Mouse (Mus musculus) embryonic stem cell, embryonic (primary cell): ENCODE measurements around the gene Tenm4.

Source experiments
- CTCF ChIA-PET, 4 experiments: fragments of 300-600 bp in 2 of 4; fragments of 350-600 bp in 2 of 4; sonication (Branson Sonifier 250); formaldehyde crosslinking; loops; one replicate each; lab custom pipeline; 2022; ENCODE audit warnings: inconsistent platforms in 2 of 4; lab: Charles Lee
- POLR2A ChIA-PET, 4 experiments: fragments of 300-600 bp in 2 of 4; fragments of 350-600 bp in 2 of 4; sonication (Branson Sonifier 250); formaldehyde crosslinking; loops; one replicate each; lab custom pipeline; 2022; ENCODE audit warnings: antibody characterized with exemption in 4 of 4, inconsistent platforms in 1 of 4; lab: Charles Lee

Gene Tenm4

DNA sequence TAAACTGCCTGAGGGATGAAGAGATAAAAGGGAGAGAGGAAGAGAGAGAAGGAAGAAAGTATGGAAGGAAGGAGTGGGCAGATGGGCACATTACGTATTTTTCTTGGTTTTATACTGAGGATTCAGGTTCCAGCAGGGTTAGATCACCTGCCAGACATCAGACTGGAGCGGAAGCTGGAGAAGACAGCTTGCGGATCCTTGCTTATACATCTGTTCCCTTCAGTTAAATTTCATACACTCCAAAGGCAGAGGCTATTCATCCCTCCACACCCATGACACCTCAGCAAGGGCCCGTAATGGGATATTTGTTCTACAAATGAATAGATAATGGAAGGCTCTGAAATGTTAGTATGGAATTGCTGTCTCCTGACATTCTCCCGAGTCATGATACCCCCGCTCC, 655.6 kb downstream of the Tenm4 start:
- ChIA-PET CTCF (interaction anchor here in 1 of 4 experiments (0.7 kb wide), 1 partner anchor 63 kb away, joined by 3 read pairs; no protein-coding TSS in a partner anchor), POLR2A (interaction anchor here in 2 of 4 experiments (0.5 to 1.0 kb wide), 3 partner anchors 36 to 303 kb away, joined by 3 to 4 read pairs (median 3); no protein-coding TSS in a partner anchor)

DNA sequence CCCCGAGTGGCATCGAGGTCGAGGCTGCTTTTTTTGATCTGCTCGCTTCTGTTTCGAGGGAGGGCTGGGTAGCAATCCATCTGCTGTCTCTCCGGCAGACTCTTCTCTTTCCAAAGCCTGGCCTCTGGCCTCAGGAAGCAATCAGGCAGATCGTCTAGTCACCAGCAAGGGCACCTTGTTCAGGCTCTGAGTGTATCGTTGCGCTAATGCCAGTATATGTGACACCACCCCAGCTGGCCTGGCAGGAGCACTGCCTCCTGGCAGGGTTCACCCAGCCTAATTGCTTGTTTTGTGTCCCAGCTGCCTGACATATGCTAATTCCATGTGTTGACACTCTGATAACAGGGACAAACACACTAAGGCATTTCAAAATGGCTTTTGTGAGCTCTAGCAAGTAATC, 661.5 kb downstream of the Tenm4 start:
- CTCF ChIA-PET, result no interaction called here
- POLR2A ChIA-PET, result interaction anchor here in 1 of 4 experiments (1.0 kb wide), 1 partner anchor 11 kb away, joined by 4 read pairs; no protein-coding TSS in a partner anchor

DNA sequence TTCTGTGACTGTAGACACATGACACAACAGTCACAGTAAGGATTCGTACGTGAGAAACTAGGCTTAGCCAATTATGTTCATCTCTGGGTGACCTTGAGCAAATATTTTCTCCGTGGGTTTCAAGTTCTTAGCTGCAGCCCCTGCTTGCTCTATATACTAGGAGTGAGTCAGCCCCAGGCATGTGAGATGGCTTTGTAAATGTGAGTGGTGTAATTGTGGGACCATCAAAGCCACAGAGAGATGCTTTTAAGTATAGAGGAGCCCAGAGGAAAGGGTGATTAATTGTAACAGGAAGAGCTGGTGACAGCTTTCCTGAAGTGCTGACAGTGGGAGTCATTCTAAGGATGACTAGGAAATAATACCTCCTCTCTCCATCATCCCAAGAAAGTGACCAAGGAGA, 662.0 kb downstream of the Tenm4 start:
- POLR2A ChIA-PET, result no interaction called here
- CTCF ChIA-PET, result no interaction called here

DNA sequence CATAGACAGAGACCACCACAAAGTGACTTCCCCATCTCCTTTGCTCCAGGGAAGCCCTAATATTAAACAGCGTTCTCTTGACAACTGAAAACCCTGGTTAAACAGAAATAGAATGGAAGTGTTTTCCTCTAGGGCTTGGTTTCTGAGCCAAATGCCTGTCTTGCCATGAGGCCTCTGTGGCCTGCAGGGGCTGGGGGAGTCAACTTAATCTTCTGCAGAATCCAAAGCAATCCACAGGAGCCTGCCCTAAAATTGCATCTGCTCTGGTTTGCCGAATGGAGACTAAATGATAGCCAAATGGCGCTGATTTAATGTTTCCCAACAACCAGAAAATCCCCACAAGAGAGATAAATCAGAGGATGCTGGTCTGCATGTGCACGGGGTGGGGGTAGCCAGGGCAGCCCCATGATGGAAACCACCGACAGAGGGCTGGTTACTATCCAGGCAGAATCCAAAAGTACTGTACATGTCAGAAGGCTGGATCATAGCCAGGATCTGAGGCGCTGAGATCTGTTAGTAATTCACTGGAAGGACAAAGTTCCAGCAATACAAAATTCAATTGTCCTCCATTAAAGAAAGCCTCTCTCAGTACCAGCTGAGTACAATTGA, 663.7 kb downstream of the Tenm4 start:
- CTCF ChIA-PET, result no interaction called here

DNA sequence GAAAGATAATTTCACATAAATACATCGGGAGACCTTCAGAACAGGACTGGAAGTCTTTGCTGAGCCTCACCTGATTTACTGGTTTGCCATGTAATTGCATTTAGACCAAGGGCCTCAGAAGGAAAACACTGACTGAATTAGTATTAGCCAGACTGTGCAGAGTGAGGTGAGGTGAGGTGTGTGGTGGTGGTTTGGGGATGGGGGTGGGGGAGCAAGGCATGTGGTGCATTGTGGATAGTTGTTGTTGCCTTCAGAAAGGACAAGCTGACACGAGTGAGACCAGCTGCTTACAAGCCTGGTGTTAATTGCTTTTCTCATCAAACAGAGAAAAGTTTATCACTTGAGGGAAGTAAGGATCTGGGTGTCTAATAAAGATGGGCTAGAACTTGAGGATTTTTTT, 664.3 kb downstream of the Tenm4 start:
- ChIA-PET POLR2A (no interaction called here), CTCF (no interaction called here)

More for the DNA sequence above, 663.7 kb downstream of the Tenm4 start:
- POLR2A ChIA-PET, result no interaction called here

DNA sequence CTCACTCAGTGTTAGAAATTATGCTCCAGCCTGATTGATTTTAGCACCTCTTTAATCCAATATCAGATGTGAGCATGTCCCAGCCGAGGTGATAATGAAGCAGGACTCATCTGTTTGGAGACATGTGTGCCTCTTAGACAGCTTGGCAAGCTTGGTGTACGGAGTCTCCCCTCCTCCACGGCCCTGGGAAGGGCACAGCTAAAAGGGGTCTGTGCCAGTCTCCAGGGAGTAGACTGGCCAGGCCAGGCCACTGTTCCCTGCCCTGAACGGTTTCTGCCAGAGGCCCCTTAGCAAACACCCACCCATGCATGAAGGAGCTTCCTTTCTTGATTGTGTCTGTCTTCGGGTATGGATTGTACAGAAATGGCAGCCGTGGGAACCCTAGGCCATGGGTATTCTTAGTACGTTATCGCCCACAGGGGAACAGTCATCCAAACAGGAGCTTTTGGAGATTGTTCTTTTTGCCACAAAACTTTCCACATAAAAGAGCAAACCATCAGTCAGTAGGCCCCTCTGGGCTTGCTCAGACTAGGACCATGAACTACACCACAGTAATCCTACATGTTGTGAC, 667.3 kb downstream of the Tenm4 start:
- ChIA-PET CTCF (no interaction called here), POLR2A (interaction anchor here in 1 of 4 experiments (0.6 to 0.9 kb wide), 2 partner anchors 23 to 112 kb away, joined by 3 read pairs; no protein-coding TSS in a partner anchor)

DNA sequence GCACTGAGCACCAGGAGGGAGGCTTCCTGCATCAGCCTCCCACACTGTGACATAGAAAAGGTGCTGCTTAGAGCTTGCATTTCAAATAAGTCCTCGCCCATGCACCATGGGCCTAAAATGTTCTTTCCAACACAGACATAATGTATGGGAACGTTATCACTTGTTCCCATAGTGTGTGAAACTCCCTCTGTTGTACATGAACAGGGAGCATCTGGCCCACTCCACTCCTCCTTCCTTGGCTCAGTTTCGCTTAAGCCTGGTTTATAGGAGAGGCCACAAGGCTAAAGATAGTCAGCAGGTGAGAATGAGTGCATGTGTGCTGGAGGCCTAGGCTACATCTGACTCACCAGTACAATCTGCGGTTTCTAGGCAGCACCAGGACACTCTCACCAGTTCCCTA, 667.9 kb downstream of the Tenm4 start:
- ChIA-PET POLR2A (interaction anchor here in 1 of 4 experiments (0.6 kb wide), 1 partner anchor 24 kb away, joined by 3 read pairs; no protein-coding TSS in a partner anchor), CTCF (no interaction called here)

DNA sequence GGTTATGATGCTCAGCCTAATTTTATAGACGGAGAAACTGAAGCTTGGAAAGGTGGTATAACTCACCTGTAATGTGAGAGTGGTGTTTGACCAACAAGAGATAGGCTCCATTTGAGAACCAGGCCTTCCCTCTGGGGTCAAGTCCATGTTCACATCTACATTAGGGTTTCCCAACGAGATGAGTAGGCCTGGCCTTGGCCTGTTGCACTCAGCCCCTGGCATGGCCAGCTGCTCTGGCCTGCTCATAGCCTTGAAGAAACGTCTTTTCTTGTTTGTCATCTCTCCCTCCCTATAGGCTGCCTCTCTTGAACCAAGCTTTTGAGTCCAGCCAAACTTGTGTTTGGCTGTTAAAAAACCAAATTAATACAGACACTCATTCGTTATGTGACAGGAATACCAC, 668.5 kb downstream of the Tenm4 start:
- ChIA-PET CTCF (no interaction called here), POLR2A (no interaction called here)

DNA sequence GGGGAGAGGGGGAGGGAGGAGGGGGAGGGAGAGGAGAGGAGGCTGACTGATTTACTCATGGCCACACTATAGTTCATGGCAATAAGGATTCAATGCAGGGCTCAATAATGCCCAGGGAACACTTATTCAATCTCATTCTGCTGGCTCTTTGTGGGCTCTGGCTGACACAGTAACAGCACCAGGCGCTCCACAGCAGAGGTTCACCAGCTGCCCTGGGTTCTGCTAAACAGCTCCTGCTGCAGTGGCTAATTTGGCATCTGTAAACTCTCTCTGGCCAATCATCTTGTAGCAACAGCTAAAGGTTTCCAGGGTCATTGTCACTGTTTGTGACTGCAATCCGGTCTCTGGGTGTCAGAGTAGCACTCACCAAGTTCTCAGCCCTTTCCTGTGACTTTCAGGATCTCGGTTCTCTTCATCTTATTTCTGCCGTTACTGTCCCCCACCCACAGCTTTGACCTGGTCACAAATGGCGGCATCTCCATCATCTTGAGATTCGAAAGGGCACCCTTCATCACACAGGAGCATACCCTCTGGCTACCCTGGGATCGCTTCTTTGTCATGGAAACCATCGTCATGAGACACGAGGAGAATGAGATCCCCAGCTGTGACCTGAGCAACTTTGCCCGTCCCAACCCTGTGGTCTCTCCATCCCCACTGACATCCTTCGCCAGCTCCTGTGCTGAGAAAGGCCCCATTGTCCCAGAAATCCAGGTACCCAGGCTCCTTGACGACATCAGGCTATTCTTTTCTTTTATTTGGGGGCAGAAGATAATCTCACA, 671.6 kb downstream of the Tenm4 start:
- ChIA-PET POLR2A (interaction anchor here in 2 of 4 experiments (0.6 to 1.5 kb wide), 6 partner anchors 11 to 102 kb away, joined by 3 to 4 read pairs (median 3); no protein-coding TSS in a partner anchor), CTCF (interaction anchor here in 1 of 4 experiments (0.6 kb wide), 1 partner anchor 89 kb away, joined by 7 read pairs; no protein-coding TSS in a partner anchor)

DNA sequence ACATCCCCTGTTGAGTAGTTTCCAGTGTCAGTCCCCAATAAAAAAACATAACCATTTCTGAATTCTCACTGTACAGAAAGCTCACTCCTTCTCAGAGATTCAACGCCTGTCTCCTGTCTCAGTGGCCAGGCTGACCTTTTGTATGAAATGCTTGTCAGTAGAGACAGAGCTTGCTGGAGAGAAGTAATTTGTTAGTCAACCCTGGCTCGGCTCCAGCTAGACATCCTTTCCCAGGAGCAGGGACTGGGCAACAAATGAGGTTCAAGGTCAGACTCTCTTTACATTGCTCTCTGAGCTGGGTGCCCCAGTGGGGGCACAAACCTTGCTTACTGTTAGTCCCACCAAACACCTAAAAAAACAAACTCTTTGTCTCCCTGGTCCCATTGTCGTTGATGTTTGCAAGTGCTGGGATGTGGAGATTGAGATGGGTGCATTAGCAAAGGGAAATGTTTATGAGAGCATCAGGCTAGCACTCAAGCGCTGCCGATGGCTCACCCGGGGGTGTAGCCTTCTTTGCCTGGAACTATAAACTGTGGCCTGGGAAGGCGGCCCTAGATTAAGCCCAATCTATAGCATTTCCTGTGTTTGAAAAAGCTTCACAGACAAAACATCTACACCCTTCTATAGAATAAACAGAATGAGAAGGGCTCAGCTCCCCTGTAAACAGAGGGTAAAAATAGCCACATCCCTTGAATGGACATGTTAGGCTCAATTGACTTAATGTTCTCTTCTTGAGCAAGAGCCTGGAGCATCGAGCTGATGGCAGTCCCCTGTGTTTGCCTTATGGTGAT, 673.3 kb downstream of the Tenm4 start:
- CTCF ChIA-PET, result interaction anchor here in 2 of 4 experiments (0.7 to 1.0 kb wide), 2 partner anchors 47 to 1219 kb away, joined by 3 read pairs; no protein-coding TSS in a partner anchor
- POLR2A ChIA-PET, result interaction anchor here in 2 of 4 experiments (0.7 to 1.5 kb wide), 4 partner anchors 15 to 48 kb away, joined by 3 to 5 read pairs (median 4); no protein-coding TSS in a partner anchor

DNA sequence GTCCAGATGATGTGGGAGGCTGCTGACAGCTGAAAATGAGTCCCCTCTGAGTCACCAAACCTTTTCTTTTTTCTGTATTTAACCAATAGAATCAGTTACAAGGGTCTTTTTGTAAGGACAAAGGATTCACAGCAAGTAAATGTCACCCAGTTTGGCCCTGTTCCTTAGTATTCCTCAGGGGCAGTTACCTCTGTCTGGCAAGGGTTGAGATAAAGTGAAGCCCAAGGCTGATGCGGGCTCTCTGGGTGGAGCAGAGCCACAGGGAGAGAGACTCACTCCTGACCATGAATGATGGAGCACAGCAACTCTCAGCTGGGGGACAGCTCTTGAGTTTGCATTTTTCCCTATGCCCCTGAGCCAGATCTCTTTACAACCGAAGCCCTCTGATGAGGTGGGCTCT, 681.7 kb downstream of the Tenm4 start:
- CTCF ChIA-PET, result no interaction called here
- POLR2A ChIA-PET, result interaction anchor here in 1 of 4 experiments (1.2 kb wide), 1 partner anchor 11 kb away, joined by 4 read pairs; no protein-coding TSS in a partner anchor

DNA sequence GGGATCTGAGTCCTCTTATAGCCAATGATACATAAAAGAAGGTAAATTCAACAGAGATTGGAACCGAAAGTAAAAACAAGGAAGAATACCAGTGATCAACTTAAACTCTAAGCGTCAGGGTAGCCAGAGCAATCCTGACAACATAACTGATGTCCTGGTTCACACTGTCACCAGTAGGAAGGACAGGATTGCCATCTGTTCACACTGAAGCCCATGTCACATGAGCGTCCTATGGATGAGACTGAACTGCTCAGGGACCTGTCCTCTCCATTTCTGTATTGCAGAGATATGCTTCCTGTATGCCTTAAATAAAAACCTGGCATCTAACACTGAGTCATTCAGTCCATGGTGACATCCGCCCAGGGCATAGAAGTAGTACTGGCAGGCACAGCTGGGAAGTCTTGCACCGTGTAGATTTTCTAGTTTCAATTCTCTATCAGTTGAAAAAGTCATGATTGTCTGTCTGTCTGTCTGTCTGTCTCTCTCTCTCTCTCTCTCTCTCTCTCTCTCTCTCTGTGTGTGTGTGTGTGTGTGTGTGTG, 684.9 kb downstream of the Tenm4 start:
- CTCF ChIA-PET, result no interaction called here
- POLR2A ChIA-PET, result interaction anchor here in 3 of 4 experiments (0.6 to 1.2 kb wide), 3 partner anchors 14 to 892 kb away, joined by 3 read pairs; no protein-coding TSS in a partner anchor

DNA sequence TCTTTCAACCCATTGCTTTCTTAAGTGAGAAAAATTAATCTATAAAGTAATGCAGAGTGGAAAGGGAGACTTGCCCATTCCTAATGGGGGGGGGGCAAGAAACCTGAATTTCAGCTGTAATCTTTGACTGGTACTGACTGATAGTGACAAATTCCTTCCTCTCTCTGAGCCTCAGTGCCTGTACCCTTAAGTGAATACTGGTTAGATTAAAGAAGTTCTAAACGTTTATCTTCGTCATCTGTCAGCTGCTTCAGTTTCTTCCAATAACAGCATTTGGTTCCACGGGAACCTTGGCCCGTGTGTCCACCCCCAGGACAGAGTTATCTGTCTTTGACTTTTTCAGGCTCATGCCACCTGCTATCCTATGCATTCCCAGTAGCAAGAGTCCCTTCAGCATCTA, 685.5 kb downstream of the Tenm4 start:
- CTCF ChIA-PET, result no interaction called here
- POLR2A ChIA-PET, result interaction anchor here in 3 of 4 experiments (0.6 to 1.2 kb wide), 3 partner anchors 14 to 892 kb away, joined by 3 read pairs; no protein-coding TSS in a partner anchor

DNA sequence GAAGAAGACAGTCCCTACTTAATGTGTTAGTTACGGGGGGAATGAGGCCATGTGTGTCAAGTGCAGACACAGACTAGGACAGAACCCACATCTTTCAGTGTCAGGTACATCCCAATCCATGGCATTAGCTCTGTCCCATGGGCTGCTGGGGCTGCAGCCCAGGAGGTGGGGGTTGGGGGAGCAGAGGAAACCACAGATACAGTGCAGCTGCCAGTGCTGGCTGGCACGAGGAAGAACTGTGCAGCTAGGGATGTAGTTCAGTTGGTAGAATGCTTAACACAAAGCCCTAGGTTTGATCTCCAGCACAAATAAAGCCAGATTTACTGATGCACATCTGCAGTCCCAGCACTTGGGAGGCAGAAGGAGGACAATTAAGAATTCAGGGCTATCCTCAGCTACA, 688.0 kb downstream of the Tenm4 start:
- ChIA-PET POLR2A (interaction anchor here in 3 of 4 experiments (0.6 to 1.7 kb wide), 6 partner anchors 13 to 822 kb away, joined by 3 to 5 read pairs (median 4); no protein-coding TSS in a partner anchor), CTCF (interaction anchor here in 1 of 4 experiments (1.0 kb wide), 1 partner anchor 55 kb away, joined by 3 read pairs; no protein-coding TSS in a partner anchor)

DNA sequence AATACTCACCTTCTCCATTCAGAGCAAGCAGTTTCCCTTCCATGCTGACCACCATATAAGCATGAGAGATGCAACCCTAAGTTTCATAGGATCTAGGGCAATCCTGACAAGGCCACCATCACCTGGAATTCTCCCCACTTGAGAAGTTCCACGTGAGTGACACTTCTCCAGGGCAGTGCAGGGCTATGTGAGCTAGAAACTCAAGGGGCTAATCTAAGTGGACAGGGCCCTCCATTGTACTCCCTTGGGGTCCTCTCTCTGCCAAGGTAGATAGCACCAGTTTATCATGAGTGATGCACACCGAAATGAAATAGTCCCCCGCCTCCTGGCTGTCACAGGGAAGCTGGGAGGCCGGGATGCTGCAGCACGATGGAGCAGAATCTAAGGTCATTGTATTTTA, 688.6 kb downstream of the Tenm4 start:
- ChIA-PET POLR2A (interaction anchor here in 2 of 4 experiments (0.6 to 1.7 kb wide), 3 partner anchors 13 to 15 kb away, joined by 4 to 10 read pairs (median 5); no protein-coding TSS in a partner anchor), CTCF (interaction anchor here in 1 of 4 experiments (1.0 kb wide), 1 partner anchor 55 kb away, joined by 3 read pairs; no protein-coding TSS in a partner anchor)

DNA sequence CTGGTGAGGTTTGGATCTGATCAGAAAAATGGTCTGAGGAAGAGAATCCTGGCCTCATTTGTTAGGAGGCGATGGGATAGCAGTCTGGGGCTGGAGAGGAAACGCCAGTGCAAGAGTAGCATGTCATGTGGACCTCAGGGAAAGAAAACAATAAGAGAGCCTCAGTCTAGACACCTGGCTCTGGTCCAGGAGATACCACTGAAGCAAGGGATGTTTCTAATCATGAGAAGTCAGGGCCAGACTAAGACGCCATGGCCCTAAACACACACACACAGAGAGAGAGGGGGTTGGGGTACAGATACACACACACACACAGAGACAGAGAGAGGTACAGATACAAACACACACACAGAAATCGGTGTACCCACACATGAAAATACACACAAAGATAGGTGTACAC, 689.6 kb downstream of the Tenm4 start:
- CTCF ChIA-PET, result no interaction called here
- POLR2A ChIA-PET, result no interaction called here

DNA sequence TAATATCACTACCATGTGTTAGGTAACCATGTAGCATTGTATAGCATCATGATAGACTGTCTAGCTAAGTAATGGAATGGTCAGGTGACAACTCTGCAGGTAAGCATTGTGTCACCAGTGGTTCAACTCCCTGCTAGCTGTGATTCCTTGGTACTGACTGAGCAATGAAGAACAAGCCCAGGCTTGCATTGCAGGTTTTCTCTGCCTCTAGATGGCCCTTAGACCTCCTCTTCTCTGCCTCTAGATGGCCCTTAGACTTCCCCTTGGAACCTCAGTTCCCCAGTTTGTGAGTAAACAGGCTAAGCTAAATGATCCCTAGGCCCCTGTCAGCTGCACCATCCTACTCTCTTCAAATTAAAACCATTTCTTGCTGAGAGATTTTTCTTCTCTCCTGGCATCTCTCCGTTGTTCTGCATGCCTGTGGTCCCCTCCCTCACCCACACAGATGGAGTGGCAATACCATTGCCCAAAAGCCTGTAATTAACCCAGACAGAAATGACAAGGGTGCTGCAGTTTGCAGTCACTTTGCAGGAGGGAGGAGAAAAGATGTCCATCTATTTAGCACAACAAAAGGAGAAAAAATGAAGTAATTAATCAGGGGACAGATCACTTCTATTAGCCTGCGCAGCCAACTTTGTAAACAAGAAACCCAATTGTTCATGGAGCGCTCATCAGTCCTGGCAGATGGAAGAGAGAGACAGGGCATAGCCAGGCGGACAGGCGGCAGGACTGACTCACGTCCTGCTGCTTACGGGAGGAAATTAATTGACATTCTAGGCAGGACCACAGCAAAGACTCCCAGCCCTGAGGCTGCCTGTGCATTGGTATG, 694.1 kb downstream of the Tenm4 start:
- POLR2A ChIA-PET, result interaction anchor here in 2 of 4 experiments (0.6 to 1.6 kb wide), 3 partner anchors 8 to 111 kb away, joined by 3 to 4 read pairs (median 3); no protein-coding TSS in a partner anchor
- CTCF ChIA-PET, result interaction anchor here in 2 of 4 experiments (0.8 to 1.2 kb wide), 2 partner anchors 95 kb away, joined by 3 to 4 read pairs; no protein-coding TSS in a partner anchor
